Mouse (Mus musculus): ENCODE data around the gene Aldh3b1.

GRCm38 (mm10) chr19:3895171-3895631 lies 34.4 kb downstream of the Aldh3b1 start:
- TF ChIP-seq MAFK (IDR thresholded peaks at IDR 0.05; ENCODE audit: insufficient read depth, low read depth, low read length) (no peak), CHD2 (IDR thresholded peaks at IDR 0.05; ENCODE audit: low read depth, low read length) (no peak), ZC3H11A (IDR thresholded peaks at IDR 0.05; ENCODE audit: borderline replicate concordance, low read depth, low read length) (no peak), ZNF384 (IDR thresholded peaks at IDR 0.05; ENCODE audit: low read depth, low read length) (no peak)

Measured in ES-E14 (cell line).